Mouse (Mus musculus) erythroblast, embryonic 14.5 days (primary cell): ENCODE results near the gene Naa60.

ENCODE experiments used
- GATA1 ChIP-seq: IDR thresholded peaks from 2 replicates; pipeline ENCODE4 v1.6.1; 2012; ENCODE audit warnings: low read length, inconsistent platforms, mixed read lengths
- TAL1 ChIP-seq: IDR thresholded peaks from 3 replicates; pipeline ENCODE4 v1.6.1; 2012; ENCODE audit warnings: low read length, inconsistent platforms, mixed read lengths

- TF ChIP-seq TAL1 (no peak), GATA1 (no peak)
Measured at GRCm38 (mm10) chr16:3859254-3859653, 12.9 kb upstream of the Naa60 start.
